Mouse (Mus musculus): ENCODE measurements around the gene Cnnm4.

The Cnnm4 gene

GRCm38 (mm10) chr1:36473211-36473780, 1.9 kb downstream of the Cnnm4 start:
- no peak for DNase-seq (ENCODE audit: low spot score in 2 of 2)

GRCm38 (mm10) chr1:36474646-36475045, 3.2 kb downstream of the Cnnm4 start:
- DNase-seq (ENCODE audit: low spot score in 2 of 2), result no peak

GRCm38 (mm10) chr1:36475480-36476110, 4.2 kb downstream of the Cnnm4 start:
- DNase-seq (ENCODE audit: low spot score in 2 of 2), result no peak

GRCm38 (mm10) chr1:36476426-36476825, 5.0 kb downstream of the Cnnm4 start:
- DNase-seq (ENCODE audit: low spot score in 2 of 2), result no peak

GRCm38 (mm10) chr1:36478343-36478795, 6.9 kb downstream of the Cnnm4 start:
- no peak for DNase-seq (ENCODE audit: low spot score in 2 of 2)

GRCm38 (mm10) chr1:36479903-36480899, 8.8 kb downstream of the Cnnm4 start:
- no peak for DNase-seq (ENCODE audit: low spot score in 2 of 2)

- no peak for DNase-seq (ENCODE audit: low spot score in 2 of 2)
Observed at GRCm38 (mm10) chr1:36483825-36484224, 12.4 kb downstream of the Cnnm4 start.

GRCm38 (mm10) chr1:36485080-36485479, 13.7 kb downstream of the Cnnm4 start:
- no peak for DNase-seq (ENCODE audit: low spot score in 2 of 2)

GRCm38 (mm10) chr1:36487111-36487510, 15.7 kb downstream of the Cnnm4 start:
- DNase-seq (ENCODE audit: low spot score in 2 of 2), result no peak

GRCm38 (mm10) chr1:36489661-36490060, 18.2 kb downstream of the Cnnm4 start:
- DNase-seq (ENCODE audit: low spot score in 2 of 2), result no peak

GRCm38 (mm10) chr1:36492416-36493139, 21.2 kb downstream of the Cnnm4 start:
- DNase-seq (ENCODE audit: low spot score in 2 of 2), result no peak

- DNase-seq (ENCODE audit: low spot score in 2 of 2), result no peak
Observed at GRCm38 (mm10) chr1:36493299-36493698, 21.9 kb downstream of the Cnnm4 start.

GRCm38 (mm10) chr1:36496719-36497118, 25.3 kb downstream of the Cnnm4 start:
- no peak for DNase-seq (ENCODE audit: low spot score in 2 of 2)

GRCm38 (mm10) chr1:36497312-36497711, 25.9 kb downstream of the Cnnm4 start:
- DNase-seq (ENCODE audit: low spot score in 2 of 2), result no peak

GRCm38 (mm10) chr1:36501261-36501660, 29.8 kb downstream of the Cnnm4 start:
- peak; percentile 69 to 91 for DNase-seq (ENCODE audit: low spot score in 2 of 2)

- DNase-seq (ENCODE audit: low spot score in 2 of 2), result no peak
Observed at GRCm38 (mm10) chr1:36508238-36508637, 36.8 kb downstream of the Cnnm4 start.

GRCm38 (mm10) chr1:36511289-36512021, 40.0 kb downstream of the Cnnm4 start, which contains the start of gene Cnnm3:
Gene Cnnm3, plus strand, starts transcription at chr1:36511867.
- peak; percentile 99 to 100 for DNase-seq (ENCODE audit: low spot score in 2 of 2)

GRCm38 (mm10) chr1:36512089-36512965, 40.9 kb downstream of the Cnnm4 start:
- peak; percentile 41 to 78 for DNase-seq (ENCODE audit: low spot score in 2 of 2)

GRCm38 (mm10) chr1:36512966-36513280, 41.5 kb downstream of the Cnnm4 start:
- DNase-seq (ENCODE audit: low spot score in 2 of 2), result no peak

- DNase-seq (ENCODE audit: low spot score in 2 of 2), result no peak
Observed at GRCm38 (mm10) chr1:36513310-36513709, 41.9 kb downstream of the Cnnm4 start.
